Mouse (Mus musculus) spleen, adult 18-20 months (tissue): ENCODE results near the gene Myo3b.
"Not testable (repeated sequence)": the region's sequence is repeated elsewhere in the genome, so short reads cannot be mapped to it uniquely, and the experiment has no call there.

Experiments
- DNase-seq, 2 experiments: peaks; one replicate each; pipeline ENCODE4 v3.0.0; 2022; ENCODE audit warnings: mixed read lengths in 2 of 2

The Myo3b gene

GRCm38 (mm10) chr2:70202578-70203167 lies 163.7 kb downstream of the Myo3b start:
- DNase-seq, result no peak

- no peak for DNase-seq
Observed at GRCm38 (mm10) chr2:70208411-70208810, 169.5 kb downstream of the Myo3b start.

DNA sequence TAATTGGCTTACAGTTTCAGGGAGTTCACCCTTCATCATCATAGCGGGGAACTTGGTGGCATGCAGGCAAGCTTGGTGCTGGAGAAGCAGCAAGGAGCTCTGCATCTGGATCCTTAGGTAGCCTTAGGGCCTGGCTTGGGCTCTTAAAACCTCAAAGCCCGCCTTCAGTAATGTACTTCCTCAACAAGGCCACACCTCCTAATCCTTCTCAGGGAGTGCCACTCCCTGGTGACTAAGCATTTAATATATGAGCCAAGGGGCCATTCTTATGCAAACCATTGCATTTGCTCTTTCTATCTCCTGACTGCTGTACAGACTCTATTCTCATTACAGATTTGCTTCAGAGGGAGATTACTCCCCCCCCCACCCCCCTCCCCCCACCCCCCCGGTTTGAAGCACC lies 170.9 kb downstream of the Myo3b start:
- no peak for DNase-seq

DNA sequence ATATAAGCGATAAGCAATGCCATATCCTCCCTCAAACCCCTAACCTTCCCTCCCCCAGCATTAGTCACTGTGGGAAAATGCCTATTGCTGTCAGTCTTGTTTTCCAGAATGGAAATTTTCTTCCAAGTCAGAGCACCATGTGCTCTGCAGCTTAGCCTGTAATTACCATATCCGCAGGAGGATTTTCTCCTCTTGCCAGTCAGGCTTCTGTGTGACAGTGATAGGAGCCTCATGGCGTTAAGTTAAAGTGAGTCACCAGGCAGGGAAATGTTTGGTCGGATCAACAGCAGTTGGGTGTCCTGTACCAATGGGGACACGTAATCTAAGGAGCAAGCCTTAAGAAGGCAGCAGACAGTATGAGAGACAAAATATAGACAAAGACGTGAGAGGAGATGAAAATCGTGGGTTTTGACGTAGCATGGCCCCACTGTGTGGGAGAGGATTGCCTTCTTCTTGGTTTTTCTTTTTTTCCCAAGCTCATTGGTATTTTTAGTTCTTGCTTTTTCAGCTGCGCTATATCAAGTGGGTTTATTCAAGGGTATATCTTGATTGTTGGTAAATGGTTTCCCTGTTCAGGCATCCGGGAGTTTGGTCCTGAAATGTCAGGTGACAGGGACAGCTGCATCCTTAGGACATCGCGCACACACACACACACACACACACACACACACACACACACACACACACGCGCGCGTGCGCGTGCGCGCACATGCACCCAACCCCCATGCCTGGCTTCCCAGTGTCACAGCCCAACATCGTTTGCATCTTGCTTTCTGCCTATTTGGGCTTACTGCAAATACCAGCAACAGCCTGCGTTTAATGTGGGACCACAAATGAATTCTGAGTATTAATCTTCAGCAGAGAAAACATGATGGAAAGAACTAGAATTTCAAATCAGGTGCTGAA lies 171.8 kb downstream of the Myo3b start:
- no peak for DNase-seq

DNA sequence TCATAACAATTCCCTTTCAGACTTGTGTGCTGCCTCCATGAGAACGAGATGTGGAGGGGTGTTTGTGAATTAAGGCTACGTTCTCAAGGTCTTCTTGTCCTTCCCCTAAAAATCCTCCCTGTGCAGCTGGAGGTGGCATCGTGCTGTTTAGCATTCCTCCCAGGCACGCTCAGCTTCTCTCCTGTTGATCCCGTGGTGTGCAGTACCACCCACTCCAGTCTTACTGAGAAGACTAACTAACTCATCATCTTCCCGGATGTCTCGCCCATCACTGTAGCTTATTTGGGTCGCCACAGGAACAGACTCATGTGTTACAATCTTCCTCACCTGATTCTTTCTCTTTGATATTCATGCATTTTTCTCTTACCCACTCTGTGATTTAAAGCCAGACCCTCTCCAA lies 175.5 kb downstream of the Myo3b start:
- DNase-seq, result no peak

- no peak for DNase-seq
Observed at GRCm38 (mm10) chr2:70217800-70218199, 178.9 kb downstream of the Myo3b start.

GRCm38 (mm10) chr2:70218469-70218868 lies 179.5 kb downstream of the Myo3b start:
- no peak for DNase-seq

GRCm38 (mm10) chr2:70226679-70227078 lies 187.8 kb downstream of the Myo3b start:
- no peak for DNase-seq

GRCm38 (mm10) chr2:70234450-70234849 lies 195.5 kb downstream of the Myo3b start:
- DNase-seq, result not testable (repeated sequence)

DNA sequence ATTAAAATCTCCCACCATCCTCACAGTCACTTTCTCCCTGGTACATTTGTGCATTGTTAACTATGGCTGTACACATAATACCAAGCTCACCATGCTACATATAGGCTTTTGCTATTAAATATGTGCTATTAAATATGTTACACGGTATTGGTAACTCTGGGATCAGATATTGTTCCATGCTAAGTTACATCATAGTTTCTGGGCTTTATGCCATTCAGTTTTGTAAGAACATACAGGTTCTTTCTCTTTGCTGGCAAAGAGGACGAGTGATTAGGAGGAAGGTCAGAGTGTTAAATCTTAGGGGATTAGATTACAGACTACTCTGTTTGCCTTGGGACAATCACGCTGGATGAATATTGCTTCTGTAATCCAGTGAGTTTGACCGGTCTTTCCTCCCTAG lies 207.1 kb downstream of the Myo3b start:
- DNase-seq, result no peak

DNA sequence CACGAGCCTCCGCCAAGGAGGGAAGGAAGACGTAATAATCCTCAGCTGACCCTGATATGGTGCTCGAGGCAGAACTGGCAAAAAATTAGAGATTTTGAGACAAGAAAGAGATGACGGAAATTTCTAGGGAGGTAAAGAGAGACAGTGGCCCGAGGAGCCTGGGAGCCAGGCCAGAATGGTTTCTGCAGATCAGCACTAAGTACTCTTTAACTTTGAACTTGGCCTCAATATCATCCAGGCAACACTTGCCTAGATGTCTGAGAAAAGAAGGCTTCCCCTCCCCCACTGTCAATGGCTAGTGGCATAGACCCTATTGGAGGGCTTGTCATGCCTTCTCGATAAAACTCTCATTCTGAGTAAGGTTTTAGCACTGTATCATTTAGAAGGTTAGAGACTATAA lies 209.7 kb downstream of the Myo3b start:
- DNase-seq, result no peak

- no peak for DNase-seq
Observed at GRCm38 (mm10) chr2:70249872-70250271, 210.9 kb downstream of the Myo3b start.

DNA sequence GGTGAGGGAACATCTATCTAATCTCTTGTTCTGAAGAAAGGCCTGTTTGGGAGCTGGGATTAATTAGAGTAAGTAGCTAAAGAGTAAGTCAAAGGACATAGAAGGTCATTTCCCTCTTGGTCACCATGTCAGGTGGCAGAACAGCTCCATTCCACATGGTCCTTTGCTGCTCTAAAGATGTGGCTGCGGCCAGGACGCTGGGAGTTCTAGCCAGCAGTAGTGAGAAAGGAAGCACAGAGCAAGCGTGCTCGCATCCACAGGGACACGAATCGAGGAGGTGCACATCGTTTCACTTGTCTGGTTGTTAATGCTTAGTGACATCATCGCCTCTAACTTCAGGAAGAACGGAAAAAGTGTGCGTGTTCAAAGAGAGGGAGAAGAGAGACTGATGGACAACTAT lies 212.3 kb downstream of the Myo3b start:
- DNase-seq, result no peak

- no peak for DNase-seq
Observed at GRCm38 (mm10) chr2:70259357-70260000, 220.6 kb downstream of the Myo3b start.

- DNase-seq, result no peak
Observed at GRCm38 (mm10) chr2:70260646-70261195, 221.8 kb downstream of the Myo3b start.

- no peak for DNase-seq
Observed at GRCm38 (mm10) chr2:70261703-70262564, 223.0 kb downstream of the Myo3b start.

DNA sequence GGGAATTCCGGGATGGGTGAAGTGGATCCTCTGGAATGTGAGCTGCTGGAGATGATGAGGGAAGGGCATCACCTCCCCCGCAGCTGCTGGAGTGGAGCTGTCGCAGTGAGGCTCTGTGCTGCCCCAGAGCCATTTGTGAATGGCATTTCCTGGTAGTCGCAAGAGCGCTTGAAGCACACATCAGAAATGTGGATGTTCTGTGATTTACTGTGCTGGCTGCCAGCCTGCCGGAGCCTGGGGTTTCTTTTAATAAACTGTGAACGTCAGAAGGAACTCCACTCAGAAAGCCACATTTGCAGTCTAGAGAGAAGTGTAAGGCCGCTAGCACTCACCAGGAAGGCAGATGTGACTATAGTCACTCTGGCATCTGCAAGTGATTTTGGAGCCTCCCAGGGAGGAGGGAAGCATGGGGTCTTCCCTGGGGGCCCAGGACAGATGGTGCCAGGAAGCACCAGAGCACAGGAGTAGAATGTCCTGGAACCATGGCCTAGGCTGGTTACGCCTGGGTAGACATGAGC lies 223.7 kb downstream of the Myo3b start:
- no peak for DNase-seq

GRCm38 (mm10) chr2:70278425-70279277 lies 239.7 kb downstream of the Myo3b start:
- DNase-seq, result no peak

GRCm38 (mm10) chr2:70284109-70284508 lies 245.2 kb downstream of the Myo3b start:
- no peak for DNase-seq

- no peak for DNase-seq
Observed at GRCm38 (mm10) chr2:70291063-70291462, 252.1 kb downstream of the Myo3b start.

GRCm38 (mm10) chr2:70292776-70293175 lies 253.8 kb downstream of the Myo3b start:
- DNase-seq, result no peak
